Mouse (Mus musculus): ENCODE results near the gene Tmx1. TPM values are rescaled to one million over a fixed set of nuclear protein-coding genes. Genes with fewer than 3 reads are reported as not detected.

The Tmx1 gene
- polyA plus RNA-seq (2014; fragmentation: Illumina TruSeq; extraction: RNeasy Lipid Tissue Mini Kit (QIAGEN cat#74804); ENCODE audit: insufficient read depth, low read depth, low replicate concordance): 36.1 TPM

DNA sequence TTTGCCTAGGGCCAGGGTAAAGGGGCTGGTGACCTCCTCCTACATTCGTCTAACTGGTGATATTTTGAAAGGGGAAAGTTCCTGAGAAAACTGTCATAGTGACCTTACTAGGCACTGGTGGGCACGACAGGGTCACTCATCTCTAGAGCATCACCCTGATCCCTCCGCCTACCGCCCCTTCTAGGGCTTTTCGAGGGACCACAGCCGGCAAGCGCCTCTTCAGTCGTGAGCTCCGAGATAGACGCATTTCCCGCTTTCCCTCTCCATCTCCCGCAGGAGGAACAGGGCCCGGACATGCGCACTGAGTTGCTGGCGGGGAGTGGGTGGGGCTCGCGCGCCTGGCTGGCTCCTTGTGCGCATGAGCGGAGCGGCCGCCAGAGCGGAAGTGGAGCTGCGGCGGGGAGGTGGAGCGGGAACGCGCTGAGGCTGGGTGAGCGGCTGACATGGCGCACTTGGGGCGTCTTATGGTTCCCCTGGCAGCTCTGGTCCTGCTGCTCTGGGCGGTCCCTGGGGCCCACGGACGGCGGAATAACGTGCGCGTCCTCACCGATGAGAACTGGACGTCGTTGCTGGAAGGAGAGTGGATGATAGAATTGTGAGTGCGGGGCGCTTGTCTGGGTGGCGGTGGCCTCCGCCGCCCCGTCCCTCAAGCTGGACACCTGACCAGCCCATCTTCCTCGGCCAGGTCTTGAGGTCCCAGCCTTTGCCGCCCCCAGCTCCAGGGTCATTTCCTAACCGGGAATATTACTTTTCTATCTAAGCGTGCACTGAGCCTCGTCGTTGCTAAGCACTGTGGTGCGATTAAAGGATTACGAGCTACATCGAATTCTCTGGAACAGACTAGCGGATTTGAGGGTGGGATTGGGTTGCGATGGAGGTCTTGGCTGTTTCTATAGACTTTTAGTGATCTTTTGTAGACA, at the start of gene Tmx1:
Tmx1 (plus strand) TSS at position 370 of the 920 bp plus-strand sequence.

Other genes with a start within 250 kb of the Tmx1 start
- gene Pygl, start 221.6 kb upstream of the Tmx1 start, polyA plus RNA-seq (2014; fragmentation: Illumina TruSeq; extraction: RNeasy Lipid Tissue Mini Kit (QIAGEN cat#74804); ENCODE audit: insufficient read depth, low read depth, low replicate concordance): 23.9 TPM
- gene Trim9, start 105.5 kb upstream of the Tmx1 start, polyA plus RNA-seq (2014; fragmentation: Illumina TruSeq; extraction: RNeasy Lipid Tissue Mini Kit (QIAGEN cat#74804); ENCODE audit: insufficient read depth, low read depth, low replicate concordance): not detected